Mouse (Mus musculus): ENCODE results near the gene Ptgfrn.

Ptgfrn gene

DNA sequence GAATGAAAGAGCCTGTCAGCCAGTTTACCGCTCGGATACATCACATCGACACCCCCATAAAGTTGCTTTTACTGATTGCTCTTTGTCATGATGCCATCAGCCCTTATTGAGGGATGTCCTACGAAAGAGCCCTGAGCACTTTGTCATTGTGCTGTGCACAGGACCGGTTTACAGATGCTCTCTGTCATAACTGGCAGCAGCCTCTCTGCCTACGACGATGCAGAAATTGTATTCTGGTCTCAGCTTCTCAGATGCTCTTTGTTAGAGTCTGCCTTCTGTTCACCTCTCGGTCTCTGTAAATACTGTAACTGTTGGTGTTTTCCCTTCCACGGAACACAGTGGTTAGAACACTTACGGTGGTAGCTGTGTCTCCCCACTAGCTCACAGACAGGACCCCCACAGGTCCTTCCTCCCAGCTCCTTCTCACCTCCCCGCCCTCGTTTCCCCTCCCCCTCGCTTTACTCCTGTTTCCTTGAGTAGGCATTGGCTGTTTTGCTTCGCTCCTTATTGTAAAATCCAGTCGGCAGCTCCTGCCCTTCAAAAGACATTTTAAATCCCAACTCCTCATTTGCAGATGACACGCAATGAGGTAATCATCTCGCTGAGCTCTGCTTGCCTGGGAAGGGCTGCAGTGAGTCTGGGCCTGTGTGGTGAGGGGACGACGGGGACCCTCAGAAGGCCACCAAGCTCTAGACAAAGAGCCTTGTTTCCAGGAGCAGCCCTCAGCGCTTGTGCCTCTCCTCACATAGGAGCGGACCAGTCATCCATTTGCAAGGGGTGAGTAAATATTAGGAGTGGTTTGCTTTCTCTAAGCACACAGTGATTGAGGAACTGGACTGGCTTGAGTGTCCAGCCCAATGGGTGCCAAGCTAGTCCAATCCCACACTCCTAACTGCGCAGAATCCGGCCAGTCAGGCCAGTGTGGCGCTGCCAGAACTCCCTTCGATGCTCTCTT is 6.6 kb upstream of the Ptgfrn start:
- no peak for DNase-seq (ENCODE audit: low read depth, low spot score)

DNA sequence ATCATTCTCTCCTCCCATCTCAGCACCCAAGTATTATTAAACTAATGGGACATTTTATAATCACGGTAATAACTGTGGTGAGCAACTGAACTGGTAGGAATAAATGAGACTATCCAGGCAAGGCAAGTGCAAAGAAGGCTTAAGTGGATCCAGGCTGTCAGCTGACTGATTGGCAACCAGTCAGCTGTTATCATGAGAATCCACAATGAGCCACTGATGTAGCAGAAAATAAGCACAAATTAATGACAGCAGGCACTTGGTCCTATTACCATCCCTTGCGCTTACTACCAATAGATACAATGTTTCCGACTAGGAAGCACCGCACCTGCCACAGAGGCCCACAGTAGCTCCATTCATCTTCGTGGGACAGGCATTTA is 2.4 kb upstream of the Ptgfrn start:
- DNase-seq (ENCODE audit: low read depth, low spot score), result no peak

DNA sequence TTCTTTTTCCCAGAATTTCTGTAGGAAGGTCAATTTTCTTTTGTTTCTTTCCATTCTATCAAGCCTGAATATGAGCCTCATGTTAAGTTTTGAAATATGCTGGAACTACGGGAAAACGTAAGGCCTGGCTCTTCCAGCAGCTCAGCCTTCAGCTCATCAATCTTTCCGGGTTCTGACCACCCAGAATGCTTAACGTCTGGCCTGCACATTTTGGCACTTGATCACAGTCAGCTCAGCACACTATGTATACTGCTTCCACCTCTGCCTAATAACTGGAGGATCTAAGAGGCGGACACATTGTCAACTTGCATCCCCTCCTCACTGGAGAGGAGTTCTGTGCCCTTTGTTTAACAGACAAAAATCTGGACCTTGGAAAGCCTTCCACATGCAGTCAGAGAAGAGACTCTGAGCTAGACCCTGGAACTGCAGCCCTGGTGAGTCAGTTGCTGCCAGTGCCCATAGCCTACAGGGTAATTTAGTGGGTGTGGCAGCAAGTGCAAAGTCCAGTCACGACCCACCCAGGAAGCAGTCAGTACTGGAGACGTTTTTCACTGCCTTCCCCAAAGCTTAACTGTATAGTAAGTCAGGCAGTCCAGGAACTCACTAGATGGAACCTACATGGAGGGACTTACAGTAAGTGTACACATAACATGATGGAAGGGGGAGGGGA is 1.9 kb upstream of the Ptgfrn start:
- DNase-seq (ENCODE audit: low read depth, low spot score), result no peak

DNA sequence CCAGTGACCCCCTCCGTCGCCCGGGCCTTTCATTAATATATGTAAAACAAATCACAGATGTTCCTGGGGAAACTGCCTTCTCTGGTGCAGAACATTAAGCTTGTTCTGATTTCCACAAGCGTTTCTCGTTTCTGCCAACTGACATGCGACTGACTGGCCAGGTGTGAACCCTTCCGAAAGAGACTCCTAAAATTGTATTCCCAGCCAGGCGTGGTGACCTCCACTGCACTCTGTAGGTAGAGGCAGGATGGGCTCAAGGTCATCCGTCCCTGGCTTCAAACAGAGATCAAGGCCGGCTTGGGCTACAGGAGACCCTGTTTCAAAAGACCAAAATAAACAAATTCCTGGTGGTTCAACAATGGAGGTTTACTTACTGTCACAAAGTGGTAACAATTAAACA is 1.2 kb upstream of the Ptgfrn start:
- DNase-seq (ENCODE audit: low read depth, low spot score), result no peak

DNA sequence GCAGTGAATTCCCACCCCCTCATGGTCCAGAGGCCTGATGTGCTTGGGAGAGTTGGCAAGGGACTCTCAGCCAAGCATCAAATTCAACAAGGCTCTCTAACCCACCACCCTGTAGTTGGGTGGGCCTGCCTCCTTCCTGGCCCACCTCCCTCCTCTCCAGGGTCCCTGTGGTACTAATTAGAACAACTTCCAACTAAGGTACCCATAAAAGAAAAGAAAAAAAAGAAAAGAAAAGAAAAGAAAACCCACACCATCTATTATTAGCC is 693 bp upstream of the Ptgfrn start:
- DNase-seq (ENCODE audit: low read depth, low spot score), result no peak

DNA sequence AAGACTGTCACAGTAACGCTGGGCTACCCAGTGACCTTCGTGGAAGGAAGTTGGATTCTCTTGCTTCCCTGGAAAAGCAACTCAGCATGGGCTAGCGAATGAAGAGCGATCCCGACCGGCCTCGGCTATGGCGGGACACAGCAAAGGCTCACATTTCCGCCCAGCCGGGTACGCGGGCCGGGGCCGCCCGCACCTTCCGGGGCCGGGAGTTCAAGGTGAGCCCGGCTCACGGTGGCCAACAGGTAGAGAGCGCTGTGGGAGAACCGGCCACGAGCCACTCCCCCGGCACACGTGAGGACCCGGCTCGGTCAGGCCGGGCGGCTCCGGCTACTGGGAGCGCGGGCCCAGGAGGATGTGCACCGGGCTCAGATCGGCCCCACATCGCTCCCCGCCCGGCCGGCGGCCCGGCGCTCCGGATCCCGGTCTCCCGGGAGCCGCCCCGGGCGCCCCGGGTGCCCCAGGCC is 488 bp downstream of the Ptgfrn start:
- no peak for DNase-seq (ENCODE audit: low read depth, low spot score)

DNA sequence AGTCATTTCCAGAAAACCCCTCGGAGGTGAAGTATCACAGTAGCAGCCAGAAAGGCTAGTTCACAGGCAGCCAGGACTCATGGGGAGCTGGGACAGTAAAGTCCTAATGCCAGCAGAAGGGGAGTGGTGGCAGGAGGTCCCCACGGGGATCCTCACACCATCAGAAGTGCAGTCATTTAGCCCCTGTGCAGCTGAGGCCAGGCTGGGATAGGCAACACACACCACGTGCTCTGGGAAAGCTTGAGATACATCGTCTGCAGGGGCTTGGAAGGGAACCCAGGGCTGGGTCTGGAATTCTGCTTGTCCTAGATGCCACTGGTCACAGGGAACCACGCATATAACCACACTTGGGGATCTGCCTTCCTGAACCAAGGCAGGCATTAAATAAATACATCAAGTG is 1.2 kb downstream of the Ptgfrn start:
- DNase-seq (ENCODE audit: low read depth, low spot score), result no peak

DNA sequence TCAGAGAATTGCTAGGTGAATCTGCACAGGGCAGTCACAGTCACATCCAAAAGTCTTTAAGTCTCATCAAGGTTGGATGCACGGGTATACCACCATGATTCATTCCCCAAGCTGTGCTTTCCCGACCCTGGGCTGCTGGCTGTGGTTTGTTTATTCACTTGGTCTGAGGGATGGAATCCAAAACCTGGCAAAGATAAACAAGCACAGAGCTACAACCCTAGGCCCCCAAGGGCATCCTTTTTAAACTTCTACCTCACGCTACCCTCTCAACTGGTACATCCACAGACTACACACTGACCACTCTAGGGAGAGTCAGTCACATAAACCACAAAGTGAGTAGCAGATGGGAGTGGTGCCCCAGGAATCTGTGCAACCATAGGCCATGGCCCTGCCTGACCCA is 1.8 kb downstream of the Ptgfrn start:
- DNase-seq (ENCODE audit: low read depth, low spot score), result no peak

DNA sequence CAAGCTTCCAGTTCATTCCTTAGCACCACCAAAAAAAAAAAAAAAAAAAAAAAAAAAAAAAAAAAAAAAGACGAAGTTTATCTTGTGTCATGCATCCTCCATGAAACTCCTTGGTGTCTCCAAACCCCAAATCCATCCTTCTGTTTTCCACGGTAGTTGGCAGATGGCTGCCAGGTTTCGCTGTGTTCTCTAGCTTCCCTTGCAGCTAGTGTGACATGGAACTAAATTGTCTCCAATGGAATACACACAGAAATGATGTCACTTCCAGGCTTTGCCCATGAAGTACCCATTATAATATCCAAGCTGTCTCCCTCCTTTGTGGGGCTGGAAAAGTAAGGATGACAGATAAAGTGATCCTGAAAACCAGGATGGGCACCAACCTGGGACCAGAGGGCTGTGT is 3.8 kb downstream of the Ptgfrn start:
- DNase-seq (ENCODE audit: low read depth, low spot score), result no peak

DNA sequence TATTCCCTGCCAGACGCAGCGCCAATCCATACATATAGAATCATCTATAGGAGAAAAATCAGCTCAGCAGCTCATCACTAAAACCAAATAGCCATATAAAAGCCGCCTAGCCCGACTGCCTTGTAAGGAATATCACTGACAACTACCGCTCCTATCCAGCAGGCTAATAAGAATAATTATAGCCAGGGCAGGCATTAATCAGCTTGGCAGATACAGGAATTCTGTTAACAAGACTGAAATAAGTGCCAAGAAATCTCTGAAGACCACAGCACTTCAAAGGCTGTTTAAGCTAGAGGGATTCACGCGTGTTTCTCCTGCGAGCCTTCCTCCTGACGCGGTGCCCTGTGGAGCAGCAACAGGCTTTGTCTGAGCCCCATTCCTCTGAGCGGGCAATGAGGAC is 4.6 kb downstream of the Ptgfrn start:
- no peak for DNase-seq (ENCODE audit: low read depth, low spot score)

DNA sequence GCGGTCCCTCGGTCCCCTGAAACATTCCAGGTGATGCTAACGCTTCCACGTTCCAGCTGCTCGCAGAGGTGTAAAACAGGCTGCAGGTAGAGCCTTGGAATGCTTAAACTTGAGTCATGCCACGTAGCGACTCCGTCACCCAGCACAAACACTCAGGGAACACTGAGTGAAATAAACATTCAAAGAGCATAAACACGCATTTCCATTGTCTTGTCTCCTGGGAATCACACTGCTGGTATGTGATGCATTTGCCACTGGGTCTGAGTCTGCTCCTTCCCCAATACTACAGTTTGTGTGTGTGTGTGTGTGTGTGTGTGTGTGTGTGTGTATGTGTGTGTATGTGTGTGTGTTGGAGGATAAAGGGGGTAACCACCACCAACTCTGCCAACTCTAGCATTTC is 5.2 kb downstream of the Ptgfrn start:
- no peak for DNase-seq (ENCODE audit: low read depth, low spot score)

DNA sequence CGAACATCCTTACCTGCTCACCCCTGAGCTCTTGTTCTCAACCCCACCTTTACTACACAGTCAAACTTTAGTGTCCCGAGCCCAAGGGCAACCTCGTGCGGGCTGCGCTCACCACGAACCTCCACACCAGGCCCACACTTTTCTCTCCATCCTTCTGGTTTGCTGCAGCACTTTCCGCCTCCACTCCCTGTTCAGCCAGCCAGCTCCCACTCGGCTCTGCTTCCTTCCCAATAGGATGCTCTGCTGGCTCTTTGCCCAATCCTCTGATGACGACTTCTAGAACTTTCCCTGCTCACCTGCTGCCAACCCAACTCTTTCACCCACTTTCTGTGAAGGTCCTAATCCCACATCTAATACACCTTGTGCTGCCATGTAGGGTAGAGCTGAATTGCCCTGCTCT is 6.3 kb downstream of the Ptgfrn start:
- DNase-seq (ENCODE audit: low read depth, low spot score), result no peak

DNA sequence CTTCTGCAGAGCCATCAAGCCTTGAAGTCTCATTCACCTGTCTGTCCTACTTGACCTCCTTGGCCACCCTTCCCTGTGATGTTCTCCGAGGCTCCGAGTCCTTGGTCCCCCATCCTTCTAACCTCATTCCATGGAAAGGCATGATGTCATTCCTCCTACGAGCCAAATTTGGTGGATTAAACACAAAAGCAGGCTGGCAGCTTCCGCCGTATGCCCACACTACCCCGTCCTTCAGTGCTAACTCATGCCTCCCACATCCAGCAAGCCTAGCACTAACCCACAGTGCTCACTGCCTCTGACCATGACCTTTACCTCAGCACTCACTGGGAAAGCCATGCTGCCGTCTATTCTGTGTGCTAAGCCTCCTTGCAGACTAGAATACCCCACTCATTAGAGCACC is 8.0 kb downstream of the Ptgfrn start:
- DNase-seq (ENCODE audit: low read depth, low spot score), result no peak

DNA sequence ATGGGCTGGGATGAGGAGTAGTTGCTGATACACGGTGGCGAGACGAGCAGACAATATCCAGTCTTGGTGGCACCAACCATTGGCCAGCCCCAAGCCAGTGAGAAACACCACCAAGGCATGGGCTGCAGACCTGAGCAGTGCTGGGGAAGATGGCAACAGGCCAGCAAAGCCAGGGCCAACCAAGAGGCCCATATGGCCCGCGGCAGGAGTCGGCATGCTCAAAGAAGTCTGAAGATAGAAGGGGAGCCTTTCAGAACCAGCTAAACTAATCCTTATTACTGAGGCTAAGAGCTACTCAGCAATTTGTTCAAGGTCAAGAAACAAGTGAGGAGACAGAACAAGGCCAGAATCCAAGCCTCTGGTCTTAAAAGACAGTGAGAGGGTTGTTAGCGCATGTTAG is 8.9 kb downstream of the Ptgfrn start:
- DNase-seq (ENCODE audit: low read depth, low spot score), result no peak

DNA sequence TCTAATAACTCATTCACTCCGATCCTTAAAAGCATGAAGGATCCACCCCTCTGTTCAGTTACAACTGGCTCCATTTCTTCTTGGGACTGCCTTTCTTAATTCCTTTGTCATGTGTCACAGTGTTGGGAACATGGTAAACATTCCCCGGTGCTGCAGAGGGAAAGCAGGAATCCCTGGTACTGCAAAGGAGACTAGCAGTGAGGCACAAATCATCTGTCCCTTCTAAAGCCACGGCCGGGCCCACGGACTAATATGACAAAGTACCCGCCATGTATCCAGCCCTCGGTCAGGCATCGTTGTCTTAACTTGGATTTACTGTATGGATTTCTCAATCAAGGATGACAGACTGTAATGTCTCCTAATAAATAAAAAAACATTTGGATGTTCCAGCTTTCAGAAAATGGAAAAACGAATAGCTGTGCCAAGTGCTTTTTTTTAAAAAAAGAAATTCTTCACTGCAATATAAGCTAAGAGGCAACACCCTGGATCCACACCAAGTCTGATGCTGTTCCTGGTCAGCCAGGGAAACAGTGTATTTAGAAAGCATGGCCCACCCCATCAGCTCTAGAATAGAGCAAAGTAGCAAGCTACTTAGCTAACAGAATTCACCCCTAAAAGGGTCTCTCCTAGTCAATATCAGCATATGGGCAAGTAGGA is 10.2 kb downstream of the Ptgfrn start:
- DNase-seq (ENCODE audit: low read depth, low spot score), result no peak

DNA sequence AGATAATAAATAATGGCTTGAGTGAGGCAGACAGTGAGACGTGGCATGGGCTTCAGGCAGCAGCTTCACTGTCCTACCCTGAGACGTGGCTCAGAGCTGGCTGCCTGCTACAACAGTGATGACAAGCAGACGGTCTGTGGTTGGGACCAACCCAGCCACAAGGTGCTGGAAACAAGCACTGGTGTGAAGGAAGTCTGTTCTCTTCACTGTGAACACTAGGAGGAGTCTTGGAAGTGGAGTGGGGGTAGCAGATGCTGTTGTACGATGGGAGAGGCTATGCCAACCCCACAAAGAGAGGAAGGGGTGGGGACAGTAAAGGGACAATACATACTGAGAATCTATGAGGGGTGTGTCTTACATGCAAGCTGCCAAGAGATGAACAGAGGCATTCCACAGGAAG is 12.0 kb downstream of the Ptgfrn start:
- DNase-seq (ENCODE audit: low read depth, low spot score), result no peak

DNA sequence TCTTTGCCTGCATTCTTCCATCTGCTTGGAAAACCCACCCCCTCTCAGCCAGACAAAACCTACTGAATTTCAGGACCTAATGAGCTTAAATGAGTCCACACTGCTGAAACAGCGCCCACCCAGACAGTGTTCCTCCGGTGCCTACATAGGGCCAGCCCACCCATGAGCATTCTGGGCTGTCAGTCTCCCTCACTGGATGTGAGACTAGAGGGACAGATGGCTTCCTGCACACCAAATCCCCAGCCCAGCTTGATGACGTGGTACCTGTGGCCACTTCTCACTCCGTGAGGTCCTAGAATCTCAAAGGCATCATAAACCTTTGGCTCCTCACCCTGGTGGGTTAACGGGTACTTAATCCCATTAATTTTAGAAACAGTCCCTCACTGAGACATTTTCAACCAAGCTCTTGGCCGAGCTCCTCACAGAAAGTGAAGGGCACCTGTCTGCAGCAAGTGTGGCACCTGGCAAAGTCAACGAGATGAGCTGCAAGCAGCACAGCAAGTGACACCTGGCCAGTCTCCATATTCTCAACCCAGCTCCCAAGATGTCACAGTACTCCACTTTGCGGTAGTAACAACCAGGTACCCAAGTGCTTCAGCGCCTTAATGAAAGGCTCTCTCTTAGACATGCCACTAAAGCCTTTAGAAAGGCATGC is 12.8 kb downstream of the Ptgfrn start:
- no peak for DNase-seq (ENCODE audit: low read depth, low spot score)

DNA sequence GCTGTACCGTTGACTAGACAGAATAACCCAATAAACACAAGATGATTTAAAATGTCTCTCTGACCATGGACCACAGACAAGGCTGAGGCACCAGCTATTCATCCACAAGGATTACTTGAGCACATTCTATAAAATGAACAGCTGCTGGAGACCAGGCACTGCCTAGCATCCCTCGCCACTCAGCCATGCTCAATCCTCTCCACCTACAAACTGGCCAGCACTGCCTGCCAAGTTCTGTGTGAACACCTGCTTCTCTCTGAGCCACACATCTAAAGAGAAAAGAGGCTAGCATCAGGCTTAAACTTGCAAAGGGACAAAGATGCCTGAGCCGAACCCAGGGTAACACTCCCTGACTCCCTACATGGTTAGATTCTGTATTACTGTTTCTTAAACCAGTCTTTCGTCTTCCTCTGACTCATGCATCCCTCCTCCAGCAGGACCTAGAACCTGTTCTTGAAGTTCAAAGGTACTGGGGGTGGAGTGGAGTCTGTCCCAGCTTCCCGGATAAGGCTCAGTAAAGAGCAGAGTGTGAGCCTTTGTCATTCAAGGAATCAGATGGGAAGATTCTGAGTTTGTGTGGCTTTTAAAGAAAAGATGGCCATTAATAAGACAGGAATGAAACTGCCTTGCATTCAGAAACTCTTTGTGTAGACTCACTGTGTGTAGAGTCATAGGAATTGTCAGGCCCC is 14.2 kb downstream of the Ptgfrn start:
- no peak for DNase-seq (ENCODE audit: low read depth, low spot score)

DNA sequence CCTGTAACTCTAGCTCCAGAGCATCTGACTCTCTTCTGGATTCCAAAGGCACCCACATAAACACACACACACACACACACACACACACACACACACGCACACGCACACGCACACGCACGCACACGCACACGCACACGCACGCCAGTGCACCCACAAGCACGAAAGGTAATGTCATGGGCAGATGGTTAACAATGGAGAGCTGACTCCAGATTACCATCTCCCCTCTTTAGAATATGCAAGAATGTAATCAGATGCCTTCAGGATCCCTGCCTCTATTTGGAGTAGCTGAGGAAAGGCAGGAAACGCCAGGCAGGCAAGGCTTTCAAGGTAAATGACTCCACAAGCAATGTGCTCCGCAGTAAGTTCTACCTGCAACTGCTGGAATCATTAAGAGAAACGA is 17.9 kb downstream of the Ptgfrn start:
- no peak for DNase-seq (ENCODE audit: low read depth, low spot score)

DNA sequence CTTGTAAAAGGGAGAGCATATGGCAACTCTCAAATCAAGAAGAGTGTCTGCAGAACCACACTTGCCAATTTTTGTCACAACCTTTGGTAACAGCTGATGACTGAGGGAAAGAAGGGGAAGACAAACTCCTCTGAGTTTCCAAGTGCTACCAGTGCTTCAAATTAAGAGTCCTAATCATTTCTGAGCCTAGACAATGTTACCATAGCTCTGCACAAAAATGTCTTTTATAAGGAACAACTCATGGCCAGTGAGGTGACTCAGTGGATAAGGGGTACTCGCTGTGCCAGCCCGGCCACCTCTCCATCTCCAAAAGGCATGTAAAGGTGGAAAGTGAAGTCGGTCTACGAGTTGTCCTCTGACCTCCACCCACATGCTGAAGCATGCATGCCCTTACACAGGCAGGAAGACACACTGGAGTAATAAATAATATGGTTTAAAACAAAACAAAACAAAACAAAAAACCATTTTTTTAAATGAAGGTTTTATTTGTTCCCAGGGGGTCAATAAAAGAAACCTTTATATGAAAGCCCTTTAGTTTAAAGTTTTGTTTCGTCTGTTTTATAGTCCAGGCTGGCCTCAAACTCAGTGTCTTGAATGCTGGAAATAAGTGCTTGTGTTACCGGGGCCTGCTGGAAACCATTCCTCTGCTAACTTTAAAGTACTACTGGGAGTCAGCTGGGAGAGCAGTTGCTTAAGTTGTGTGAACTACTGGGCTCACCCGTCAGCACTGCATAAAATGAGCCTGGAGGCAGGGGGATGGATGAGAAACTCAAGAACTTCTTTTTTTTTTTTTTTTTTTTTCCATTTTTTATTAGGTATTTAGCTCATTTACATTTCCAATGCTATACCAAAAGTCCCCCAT is 23.3 kb downstream of the Ptgfrn start:
- DNase-seq (ENCODE audit: low read depth, low spot score), result no peak

DNA sequence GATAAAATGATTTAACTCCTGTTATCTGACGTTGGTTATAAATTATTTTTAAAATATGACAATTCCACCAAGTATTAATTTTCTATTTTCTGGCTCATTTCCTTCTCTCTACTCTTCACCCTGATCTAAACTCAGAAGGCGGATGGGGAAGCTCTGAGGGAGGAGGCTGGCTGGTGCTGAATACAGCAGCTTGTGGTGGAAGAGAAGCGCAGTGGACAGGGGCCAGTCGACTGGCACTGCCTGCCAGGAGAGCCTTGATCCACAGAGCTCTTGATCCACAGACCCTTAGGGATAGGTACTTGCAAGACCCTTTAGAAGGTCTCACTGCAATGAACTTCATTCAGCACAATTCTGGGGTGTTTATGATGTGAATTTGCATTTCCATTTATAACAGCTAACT is 29.2 kb downstream of the Ptgfrn start:
- DNase-seq (ENCODE audit: low read depth, low spot score), result no peak

Data from brain, embryonic 18.5 days (tissue).